23 mouse cellular contexts compared by ENCODE assay signal in the genomic region with DNA sequence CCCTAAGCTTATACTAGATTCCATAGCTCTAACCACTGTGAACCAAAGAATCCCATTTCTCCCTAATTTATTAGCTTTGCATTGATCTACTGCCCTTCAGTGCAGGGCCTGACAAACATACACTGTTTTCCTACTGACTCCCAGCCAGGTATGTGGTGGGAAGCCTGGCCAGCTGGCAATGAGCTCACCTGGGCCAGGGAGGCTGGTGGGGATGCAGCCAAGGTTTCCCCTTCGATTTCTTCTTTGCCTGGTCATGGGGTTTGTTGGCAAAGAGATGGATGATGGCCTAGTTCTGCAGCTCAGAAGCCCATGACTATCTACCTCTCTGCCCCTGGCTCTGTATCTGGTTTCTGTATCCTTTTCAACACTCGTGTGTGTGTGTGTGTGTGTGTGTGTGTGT. TPM values are rescaled to one million over a fixed set of nuclear protein-coding genes. Genes with fewer than 3 reads are reported as not detected.
A peak's percentile ranks its signal among the peaks of the same experiment; 100 is the strongest.
DNase-seq lines count a peak whose midpoint lies in the region; TF ChIP-seq lines count a peak whose summit lies in the region.
"Had no signal": no experiment of that assay in that cellular context is flagged by ENCODE, and none has a peak within 500 bp of the region (broad histone marks: within the 10 kb centered on the region; RNA-seq: fewer than 3 reads in every experiment).

No protein-coding gene starts in this region.

- TF ChIP-seq POLR2A in liver, adult 2 months (IDR thresholded peaks at IDR 0.05; ENCODE audit: extremely low read depth, insufficient read depth, low read length) = no peak
- no peak for TF ChIP-seq POLR2A in testis, adult 2 months (IDR thresholded peaks at IDR 0.05; ENCODE audit: control insufficient read depth, low read depth, low read length)

- TF ChIP-seq CTCF in liver, adult 2 months (IDR thresholded peaks at IDR 0.05; ENCODE audit: low read depth, low read length) = no peak
- TF ChIP-seq CTCF in testis, adult 2 months (IDR thresholded peaks at IDR 0.05; ENCODE audit: control insufficient read depth, insufficient read depth, insufficient replicate concordance, low read depth, low read length) = no peak

- H3K79me2 ChIP-seq in liver, adult 2 months (ENCODE audit: control insufficient read depth, insufficient read depth, low read length) = no peaks in the 10 kb centered on the region

- peak; percentile 23 for DNase-seq in adrenal gland, adult 2 months
- no peak for DNase-seq in adrenal gland, adult 18-20 months (ENCODE audit: low spot score in 2 of 2)
- DNase-seq in cerebellum, postnatal 14 days = peak; percentile 71 to 81
- no peak for DNase-seq in cerebellum, adult 8-10 months
- DNase-seq in liver, adult 2 months (ENCODE audit: extremely low read depth, low read depth, low spot score) = peak; percentile 95
- no peak for DNase-seq in liver
- DNase-seq in testis, postnatal 14 days (ENCODE audit: low spot score) = no peak
- DNase-seq: adrenal gland, postnatal 10 days; adrenal gland, postnatal 25 days; B cell, adult 2 months; cerebellum, adult 11 months; cerebellum, adult 18-20 months; cerebellum, adult 9-11 months; embryo, embryonic 11 days had no signal

- H3K27me3 ChIP-seq in liver, adult 2 months (ENCODE audit: control insufficient read depth, insufficient read depth, low read length) = no peaks in the 10 kb centered on the region; the same call in 1 of the 2 replicates
- H3K27me3 ChIP-seq in testis, adult 2 months (ENCODE audit: control insufficient read depth, insufficient read depth, low read length) = no peaks in the 10 kb centered on the region
- H3K27me3 ChIP-seq: CH12.LX; embryonic facial prominence, embryonic 15.5 days had no signal

- H3K4me1 ChIP-seq in liver, adult 2 months (ENCODE audit: control insufficient read depth, insufficient read depth, low read length) = peaks cover 7% of the 10 kb centered on the region
- no peaks in the 10 kb centered on the region; the same call in 1 of the 2 replicates for H3K4me1 ChIP-seq in testis, adult 2 months (ENCODE audit: control insufficient read depth, insufficient read depth, low read length)
- H3K4me1 ChIP-seq: embryonic facial prominence, embryonic 13.5 days; embryonic facial prominence, embryonic 15.5 days had no signal

- H3K9ac ChIP-seq in liver, adult 2 months (ENCODE audit: low read depth, low read length) = no peak overlapping the region
- H3K9ac ChIP-seq: embryonic facial prominence, embryonic 13.5 days; embryonic facial prominence, embryonic 15.5 days; forebrain, embryonic 12.5 days had no signal

- WGBS in liver, adult 2 months = 18% methylated on average over 2 of the region's 2 CpGs

- no peak overlapping the region for H3K27ac ChIP-seq in liver, adult 2 months (replicated peaks; ENCODE audit: insufficient read depth, low read depth, low read length)
- H3K27ac ChIP-seq in testis, adult 2 months (ENCODE audit: control insufficient read depth, insufficient read depth, low read depth, low read length) = no peak overlapping the region
- H3K27ac ChIP-seq: embryonic facial prominence, embryonic 13.5 days; embryonic facial prominence, embryonic 15.5 days; forebrain, embryonic 10.5 days; forebrain, embryonic 12.5 days had no signal

- H3K36me3 ChIP-seq in liver, adult 2 months (ENCODE audit: control insufficient read depth, insufficient read depth, low read length) = no peaks in the 10 kb centered on the region
- no peaks in the 10 kb centered on the region for H3K36me3 ChIP-seq in testis, adult 2 months (ENCODE audit: control insufficient read depth, insufficient read depth, low read length)
- H3K36me3 ChIP-seq: embryonic facial prominence, embryonic 13.5 days; embryonic facial prominence, embryonic 15.5 days; forebrain, embryonic 10.5 days; forebrain, embryonic 12.5 days had no signal

- H3K4me3 ChIP-seq in liver, adult 2 months (ENCODE audit: insufficient read depth, low read depth, low read length) = no peak overlapping the region
- H3K4me3 ChIP-seq in testis, adult 2 months (ENCODE audit: control insufficient read depth, low read depth, low read length) = peak overlapping the region; percentile 43; the same call in 1 of the 2 replicates
- H3K4me3 ChIP-seq: embryonic facial prominence, embryonic 13.5 days; embryonic facial prominence, embryonic 15.5 days; erythroblast, embryonic 14.5 days; forebrain, embryonic 10.5 days; forebrain, embryonic 12.5 days had no signal

RNA-seq across cellular contexts. Expression of a gene that starts 50.1 kb away (rescaled TPM):
- total RNA-seq in adrenal gland, adult 2 months (2021) = under 1 TPM in 1 of 2 experiments, not detected in 1; 0.55 TPM
- 0.18 and 0.24 TPM in 2 replicates for polyA plus RNA-seq in adrenal gland, adult 2 months (2012; rRNA removed)
- under 1 TPM in 1 of 2 experiments, not detected in 1; 0.10 TPM for total RNA-seq in adrenal gland, adult 18-20 months (2021)
- total RNA-seq in liver, adult 2 months (2014; rRNA removed) = not detected in 2 replicates
- not detected in 2 replicates for polyA plus RNA-seq in liver, adult 2 months (2012; rRNA removed)
- 1.7 and 2.6 TPM in 2 replicates for polyA plus RNA-seq in testis, adult 2 months (2012; rRNA removed)
- total RNA-seq: adrenal gland, postnatal 25 days; CH12.LX; common myeloid progenitor, adult 5-6 weeks had no signal
- polyA plus RNA-seq: CD4-positive, CD25-positive, alpha-beta regulatory T cell, adult 4 months; erythroblast, embryonic 14.5 days had no signal

Comparison
In these comparisons a context has a peak if more than half of its experiments do, and no peak if none do; other contexts are left out.
1. DNase-seq: peak in adrenal gland, adult 2 months (single experiment), cerebellum, postnatal 14 days (2 of 2) and liver, adult 2 months (single experiment); none in adrenal gland, adult 18-20 months (0 of 2), cerebellum, adult 8-10 months (single experiment), liver (single experiment) and testis, postnatal 14 days (single experiment).